Mouse (Mus musculus) liver, adult 2 months (tissue): ENCODE results near the gene Itgb3. TPM values are rescaled to one million over a fixed set of nuclear protein-coding genes. Genes with fewer than 3 reads are reported as not detected.
A peak's percentile ranks its signal among the peaks of the same experiment; 100 is the strongest.

Source experiments
- DNase-seq: peaks from one replicate; pipeline ENCODE4 v3.0.0-alpha.2; 2011; ENCODE audit warnings: low read depth, low spot score; ENCODE audit errors: extremely low read depth
- H3K27ac ChIP-seq: fragments of 200-500 bp; replicated peaks from 2 replicates; pipeline ENCODE4 v1.5.1; 2012; ENCODE audit warnings: low read depth, mild to moderate bottlenecking, control low read depth, inconsistent platforms, low read length; ENCODE audit not compliant: insufficient read depth
- H3K27me3 ChIP-seq: fragments of 200-500 bp; 2 replicates; pipeline ENCODE4 v1.6.1; 2012; ENCODE audit warnings: mild to moderate bottlenecking, moderate library complexity, low read length, inconsistent platforms; ENCODE audit not compliant: control insufficient read depth, insufficient read depth
- H3K36me3 ChIP-seq: fragments of 200-500 bp; 2 replicates; pipeline ENCODE4 v1.6.1; 2012; ENCODE audit warnings: low read length, inconsistent platforms; ENCODE audit not compliant: control insufficient read depth, insufficient read depth
- H3K4me1 ChIP-seq: fragments of 200-500 bp; 2 replicates; pipeline ENCODE4 v1.6.1; 2011; ENCODE audit warnings: low read length; ENCODE audit not compliant: control insufficient read depth, insufficient read depth
- H3K4me3 ChIP-seq: fragments of 200-500 bp; 2 replicates; pipeline ENCODE4 v1.5.1; 2011; ENCODE audit warnings: low read depth, mild to moderate bottlenecking, control low read depth, low read length, moderate library complexity; ENCODE audit not compliant: insufficient read depth
- H3K79me2 ChIP-seq: fragments of 200-500 bp; 2 replicates; pipeline ENCODE4 v1.6.1; 2012; ENCODE audit warnings: inconsistent platforms, mild to moderate bottlenecking, low read length, moderate library complexity; ENCODE audit not compliant: control insufficient read depth, insufficient read depth
- H3K9ac ChIP-seq: fragments of 200-500 bp; 2 replicates; pipeline ENCODE4 v1.6.1; 2012; ENCODE audit warnings: low read depth, mild to moderate bottlenecking, control low read depth, inconsistent platforms, low read length
- CTCF ChIP-seq: fragments of 200-500 bp; IDR thresholded peaks from 2 replicates; pipeline ENCODE4 v1.5.1; 2011; ENCODE audit warnings: low read depth, low read length, control low read depth
- POLR2A ChIP-seq: fragments of 200-500 bp; IDR thresholded peaks from 2 replicates; pipeline ENCODE4 v1.6.1; 2011; ENCODE audit warnings: low read length, control low read depth; ENCODE audit not compliant: insufficient read depth; ENCODE audit errors: extremely low read depth
- WGBS: fragments of 180-500 bp; shearing (Covaris S2); methylation state at CpG from one replicate; pipeline ENCODE4 v1.1.7; 2018; 5-methylcytosine and 5-hydroxymethylcytosine counted together
- polyA plus RNA-seq: library from polyadenylated mRNA; depleted of rRNA; stranded (reverse); fragments of >200 nt; gene quantifications from 2 replicates; pipeline ENCODE4 v1.2.3, GENCODE M21; 2012
- total RNA-seq: library from RNA; depleted of rRNA; stranded (reverse); fragments of >200 nt; gene quantifications from 2 replicates; pipeline ENCODE4 v1.2.3, GENCODE M21; 2014

Itgb3 gene
- total and polyA plus RNA-seq, 2 experiments, result 1.5 to 2.1 TPM

DNA sequence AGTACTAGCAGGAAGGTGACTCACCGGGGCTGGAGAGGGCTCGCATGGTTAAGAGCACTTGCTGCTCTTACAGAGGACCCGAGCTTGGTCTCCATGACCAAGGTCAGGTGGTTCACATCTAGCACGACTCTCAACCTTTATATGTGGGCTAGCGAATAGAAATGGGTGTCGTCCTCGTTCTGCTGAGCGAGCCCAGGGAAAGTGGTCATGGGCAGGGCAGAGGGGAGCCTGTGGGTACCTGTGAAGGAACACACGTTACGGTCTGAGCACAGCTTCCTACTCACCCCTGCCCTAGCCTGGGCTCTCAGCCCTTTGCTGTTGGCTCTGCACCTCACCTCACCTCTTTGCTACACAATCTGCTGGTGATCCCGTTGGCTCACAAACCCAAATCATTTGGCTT, 54.8 kb downstream of the Itgb3 start:
- Histone ChIP-seq H3K9ac (no peak overlapping the region), H3K79me2 (no peaks in the 10 kb centered on the region), H3K36me3 (no peaks in the 10 kb centered on the region), H3K27me3 (no peaks in the 10 kb centered on the region), H3K27ac (no peak overlapping the region), H3K4me3 (no peak overlapping the region), H3K4me1 (no peaks in the 10 kb centered on the region)
- no peak for TF ChIP-seq POLR2A
- no peak for TF ChIP-seq CTCF
- WGBS, result 88% methylated on average over 11 of the region's 11 CpGs
- DNase-seq, result no peak

DNA sequence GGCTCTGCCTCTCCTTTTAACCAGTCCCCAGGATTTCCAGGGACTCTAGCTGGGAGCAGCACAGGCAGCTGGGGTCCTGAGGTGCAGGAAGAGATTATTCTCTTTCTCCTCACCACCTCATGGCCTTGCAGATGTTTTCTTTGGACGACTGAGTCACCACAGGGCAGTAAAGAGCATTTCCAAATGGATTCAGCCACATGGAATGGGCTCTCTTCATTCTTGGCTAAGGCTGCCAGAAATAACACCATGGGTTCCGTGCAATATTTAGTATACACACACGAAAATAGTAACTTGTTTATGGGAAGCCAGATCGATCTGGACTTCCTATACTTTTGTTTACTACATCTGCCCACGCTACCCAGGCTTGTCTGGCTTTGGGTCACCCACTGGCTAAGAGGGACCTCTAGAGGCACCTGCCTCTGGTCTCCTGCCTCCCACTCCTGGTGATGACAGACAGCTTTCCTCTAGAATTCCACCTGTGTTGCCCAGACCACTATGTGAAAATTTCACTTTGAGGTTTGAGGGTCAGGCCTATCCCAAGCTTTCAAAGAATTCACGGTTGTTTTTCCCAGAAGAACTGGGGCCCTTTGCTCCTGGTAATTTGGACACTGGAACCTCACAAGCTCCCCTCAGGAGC, 55.6 kb downstream of the Itgb3 start:
- no peaks in the 10 kb centered on the region for H3K36me3 ChIP-seq
- 58% methylated on average over 6 of the region's 6 CpGs for WGBS
- no peaks in the 10 kb centered on the region for H3K4me1 ChIP-seq
- DNase-seq, result no peak
- no peak overlapping the region for H3K9ac ChIP-seq
- H3K79me2 ChIP-seq, result no peaks in the 10 kb centered on the region
- H3K27ac ChIP-seq, result no peak overlapping the region
- no peak overlapping the region for H3K4me3 ChIP-seq
- TF ChIP-seq POLR2A, result no peak
- TF ChIP-seq CTCF, result no peak
- H3K27me3 ChIP-seq, result no peaks in the 10 kb centered on the region

DNA sequence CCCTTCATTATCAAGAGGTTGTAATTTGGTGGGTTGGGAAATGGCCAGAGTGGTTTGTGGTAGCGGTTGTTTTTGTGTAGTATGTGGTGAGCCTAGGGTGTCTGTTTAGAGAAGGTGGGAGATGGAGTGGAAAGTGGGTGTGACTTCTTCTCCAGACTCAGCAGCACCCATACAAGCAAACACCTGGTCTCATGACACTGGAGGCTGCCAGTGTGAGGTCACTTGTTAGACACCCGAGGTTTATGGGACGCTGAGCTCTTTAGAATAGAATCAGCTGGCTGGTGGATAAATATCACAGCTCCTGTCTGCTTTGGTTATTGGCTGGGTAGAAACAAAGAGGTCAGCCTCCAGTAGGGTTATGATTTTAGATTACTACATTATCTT, 56.1 kb downstream of the Itgb3 start:
- 60% methylated on average over 3 of the region's 3 CpGs for WGBS
- Histone ChIP-seq H3K27me3 (no peaks in the 10 kb centered on the region), H3K36me3 (no peaks in the 10 kb centered on the region), H3K4me1 (no peaks in the 10 kb centered on the region), H3K4me3 (no peak overlapping the region), H3K27ac (no peak overlapping the region), H3K79me2 (no peaks in the 10 kb centered on the region), H3K9ac (no peak overlapping the region)
- no peak for DNase-seq
- no peak for TF ChIP-seq POLR2A
- no peak for TF ChIP-seq CTCF

DNA sequence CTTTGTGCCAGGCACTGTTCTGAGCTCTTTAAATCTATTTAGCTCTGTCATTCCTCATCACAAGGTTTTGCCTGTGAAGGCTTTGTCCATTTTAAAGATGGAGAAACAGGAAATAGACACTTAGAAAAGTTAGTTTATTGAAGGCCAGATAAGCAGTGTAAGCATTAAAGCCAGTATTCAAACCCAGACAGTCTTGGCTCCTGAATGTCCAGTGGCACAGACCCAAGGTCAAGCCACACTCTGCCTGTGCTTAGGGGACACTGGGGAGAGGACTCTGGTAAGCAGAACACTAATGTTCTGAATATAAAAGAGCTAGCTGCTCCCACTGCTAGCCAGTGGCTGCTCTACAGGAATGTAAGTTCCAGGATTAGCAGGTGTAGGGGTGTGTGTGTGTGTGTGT, 56.6 kb downstream of the Itgb3 start:
- H3K9ac ChIP-seq, result no peak overlapping the region
- no peak for TF ChIP-seq POLR2A
- TF ChIP-seq CTCF, result no peak
- DNase-seq, result peak; percentile 25
- no peaks in the 10 kb centered on the region for H3K79me2 ChIP-seq
- H3K4me3 ChIP-seq, result no peak overlapping the region
- H3K36me3 ChIP-seq, result no peaks in the 10 kb centered on the region
- no peaks in the 10 kb centered on the region for H3K27me3 ChIP-seq
- no peak overlapping the region for H3K27ac ChIP-seq
- no peaks in the 10 kb centered on the region for H3K4me1 ChIP-seq

DNA sequence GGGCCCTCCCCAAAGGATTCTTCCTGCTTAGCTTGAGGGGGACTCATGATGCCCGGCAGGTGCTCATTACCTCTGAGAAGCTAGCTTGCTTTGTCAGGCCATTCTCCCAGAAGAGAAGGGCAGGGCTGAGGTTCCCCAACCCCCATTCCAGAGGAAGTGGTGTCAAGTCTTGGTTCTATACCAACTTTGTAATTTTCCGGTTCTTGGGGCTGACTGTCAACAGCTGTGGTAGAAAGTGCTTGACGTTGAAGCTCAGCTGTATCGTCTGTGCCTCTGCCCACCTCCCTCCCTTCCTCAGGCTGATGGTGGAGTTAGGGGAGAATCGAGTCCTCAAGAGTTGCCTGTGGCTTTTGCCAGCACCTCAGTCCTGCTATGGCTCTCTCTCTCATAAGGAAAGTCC, 59.6 kb downstream of the Itgb3 start:
- whole genome bisulfite sequencing, result 57% methylated on average over 5 of the region's 5 CpGs
- no peak for TF ChIP-seq CTCF
- TF ChIP-seq POLR2A, result no peak
- Histone ChIP-seq H3K27me3 (no peaks in the 10 kb centered on the region), H3K27ac (no peak overlapping the region), H3K79me2 (no peaks in the 10 kb centered on the region), H3K36me3 (no peaks in the 10 kb centered on the region), H3K4me1 (no peaks in the 10 kb centered on the region), H3K4me3 (no peak overlapping the region), H3K9ac (no peak overlapping the region)
- DNase-seq, result no peak

DNA sequence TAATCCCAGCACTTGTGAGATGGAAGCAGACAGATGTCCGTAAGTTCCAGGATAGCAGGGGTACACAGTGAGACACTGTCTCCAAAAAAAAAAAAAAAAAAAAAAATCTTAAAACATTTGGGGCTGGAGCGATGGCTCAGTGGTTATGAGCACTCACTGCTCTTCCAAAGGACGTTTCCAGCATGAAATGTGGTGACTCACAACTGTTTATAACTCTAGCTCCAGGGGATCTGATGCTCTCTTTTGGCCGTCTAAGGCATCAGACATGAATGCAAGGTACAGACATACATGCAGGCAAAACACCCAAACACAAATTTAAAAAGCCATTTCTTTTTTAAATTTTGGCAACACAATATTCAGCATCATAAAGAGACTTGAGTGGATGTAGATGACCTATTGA, 65.6 kb downstream of the Itgb3 start:
- no peak overlapping the region for H3K4me3 ChIP-seq
- no peak overlapping the region for H3K9ac ChIP-seq
- no peak for DNase-seq
- 81% methylated on average over 4 of the region's 4 CpGs for WGBS
- H3K79me2 ChIP-seq, result no peaks in the 10 kb centered on the region
- TF ChIP-seq POLR2A, result no peak
- TF ChIP-seq CTCF, result no peak
- H3K27ac ChIP-seq, result no peak overlapping the region
- no peaks in the 10 kb centered on the region for H3K4me1 ChIP-seq
- H3K36me3 ChIP-seq, result no peaks in the 10 kb centered on the region
- H3K27me3 ChIP-seq, result no peaks in the 10 kb centered on the region
